Mouse (Mus musculus) liver, adult 2 months (tissue): ENCODE data around the gene Srsf3.

Experiments used
- CTCF ChIP-seq: fragments of 200-500 bp; IDR thresholded peaks from 2 replicates; pipeline ENCODE4 v1.5.1; 2011; ENCODE audit warnings: low read depth, low read length, control low read depth
- POLR2A ChIP-seq: fragments of 200-500 bp; IDR thresholded peaks from 2 replicates; pipeline ENCODE4 v1.6.1; 2011; ENCODE audit warnings: low read length, control low read depth; ENCODE audit not compliant: insufficient read depth; ENCODE audit errors: extremely low read depth

GRCm38 (mm10) chr17:29042569-29042968 lies 10.1 kb downstream of the Srsf3 start:
- TF ChIP-seq CTCF (no peak), POLR2A (no peak)
